Mouse (Mus musculus) MEL (cell line): ENCODE data around the gene Ifitm3.

Source experiments
- CHD2 ChIP-seq: IDR thresholded peaks from 2 replicates; pipeline ENCODE4 v1.6.1; 2011; ENCODE audit warnings: low read length, improper control_type of control experiment
- CTCF ChIP-seq, 3 experiments: IDR thresholded peaks in 2 of 3; conservative IDR thresholded peaks in 1 of 3; 2 replicates each; pipeline ENCODE4 v1.5.1; 2011 to 2012; ENCODE audit warnings: low read length in 3 of 3, low read depth in 2 of 3, mild to moderate bottlenecking in 2 of 3, improper control_type of control experiment in 1 of 3, inconsistent platforms in 1 of 3, mixed read lengths in 1 of 3, moderate library complexity in 1 of 3; ENCODE audit not compliant: control insufficient read depth in 1 of 3, insufficient read depth in 1 of 3, poor library complexity in 1 of 3, severe bottlenecking in 1 of 3
- MAX ChIP-seq: IDR thresholded peaks from 2 replicates; pipeline ENCODE4 v1.6.1; 2011; ENCODE audit warnings: low read length, improper control_type of control experiment
- POLR2A ChIP-seq, 2 experiments: IDR thresholded peaks; 2 replicates each; pipeline ENCODE4 v1.6.1; 2011 to 2012; ENCODE audit warnings: low read length in 2 of 2, mild to moderate bottlenecking in 2 of 2, control low read depth in 1 of 2, improper control_type of control experiment in 1 of 2, low read depth in 1 of 2, moderate library complexity in 1 of 2; ENCODE audit not compliant: control insufficient read depth in 1 of 2, insufficient read depth in 1 of 2, poor library complexity in 1 of 2
- RCOR1 ChIP-seq: IDR thresholded peaks from 2 replicates; pipeline ENCODE4 v1.6.1; 2012; ENCODE audit warnings: low read depth, mild to moderate bottlenecking, inconsistent platforms, low read length, improper control_type of control experiment
- TAL1 ChIP-seq: IDR thresholded peaks from 2 replicates; pipeline ENCODE4 v1.6.1; 2012; ENCODE audit warnings: mild to moderate bottlenecking, inconsistent platforms, low read length, moderate library complexity, mixed read lengths
- USF2 ChIP-seq, 2 experiments: IDR thresholded peaks; 2 replicates each; pipeline ENCODE4 v1.6.1; 2011 to 2012; ENCODE audit warnings: improper control_type of control experiment in 2 of 2, low read length in 2 of 2, borderline replicate concordance in 1 of 2, inconsistent platforms in 1 of 2, low read depth in 1 of 2, mild to moderate bottlenecking in 1 of 2; ENCODE audit not compliant: insufficient read depth in 1 of 2
- ZNF384 ChIP-seq: IDR thresholded peaks from 2 replicates; pipeline ENCODE4 v1.6.1; 2012; ENCODE audit warnings: low read depth, mild to moderate bottlenecking, inconsistent platforms, low read length, improper control_type of control experiment

GRCm38 (mm10) chr7:141039386-141040107 is 29.0 kb upstream of the Ifitm3 start:
- TF ChIP-seq POLR2A (IDR thresholded peaks at IDR 0.05; ENCODE audit: control insufficient read depth in 1 of 2, insufficient read depth in 1 of 2, low read depth in 1 of 2, low read length in 2 of 2, poor library complexity in 1 of 2) = no peak
- no peak for TF ChIP-seq CTCF (IDR thresholded peaks at IDR 0.05 in 2 of 3, conservative IDR thresholded peaks at IDR 0.05 in 1 of 3; ENCODE audit: control insufficient read depth in 1 of 3, insufficient read depth in 1 of 3, low read depth in 2 of 3, low read length in 3 of 3, poor library complexity in 1 of 3, severe bottlenecking in 1 of 3)
- no peak for TF ChIP-seq MAX
- TF ChIP-seq TAL1 = no peak
- no peak for TF ChIP-seq CHD2
- no peak for TF ChIP-seq RCOR1
- TF ChIP-seq ZNF384 = no peak
- no peak for TF ChIP-seq USF2 (IDR thresholded peaks at IDR 0.05; ENCODE audit: borderline replicate concordance in 1 of 2, insufficient read depth in 1 of 2, low read depth in 1 of 2, low read length in 2 of 2)
